Comparison of ENCODE assay signal across 20 mouse cellular contexts in the genomic region with DNA sequence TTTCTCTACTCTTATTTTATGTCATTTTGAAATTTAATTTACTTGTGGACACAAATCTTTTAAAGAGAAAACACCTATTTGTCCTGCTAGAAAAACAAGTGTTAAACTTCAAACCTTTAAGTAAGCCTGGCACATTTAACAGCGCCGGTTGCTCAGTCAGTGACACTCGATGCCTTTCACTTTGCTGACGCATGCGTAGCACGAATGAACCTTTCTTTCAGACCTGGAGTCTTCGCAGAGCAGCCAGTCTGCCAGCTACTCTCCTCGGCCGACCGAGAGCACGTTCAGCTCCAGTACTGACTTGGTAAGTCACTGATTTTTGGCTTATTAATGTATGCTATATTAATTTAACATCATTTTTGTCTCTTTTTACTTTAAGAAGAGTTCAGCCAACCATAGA. TPM values are rescaled to one million over a fixed set of nuclear protein-coding genes. Genes with fewer than 3 reads are reported as not detected.
DNase-seq lines count a peak whose midpoint lies in the region; ATAC-seq lines count a peak whose summit lies in the region.
"Had no signal": no experiment of that assay in that cellular context is flagged by ENCODE, and none has a peak within 500 bp of the region (broad histone marks: within the 10 kb centered on the region; RNA-seq: fewer than 3 reads in every experiment).

No protein-coding gene starts in this region.

- ATAC-seq in kidney, embryonic 15.5 days (replicated peaks; ENCODE audit: low FRiP score), result no peak
- no peak for ATAC-seq in forebrain, embryonic 15.5 days (replicated peaks)
- ATAC-seq: forebrain, embryonic 16.5 days; hindbrain, embryonic 16.5 days had no signal

- H3K4me2 ChIP-seq in kidney, embryonic 15.5 days, result no peak overlapping the region
- no peak overlapping the region for H3K4me2 ChIP-seq in forebrain, embryonic 15.5 days (replicated peaks)
- H3K4me2 ChIP-seq: embryonic facial prominence, embryonic 15.5 days had no signal

- H3K9ac ChIP-seq in kidney, embryonic 15.5 days, result no peak overlapping the region
- H3K9ac ChIP-seq in forebrain, embryonic 15.5 days (replicated peaks), result no peak overlapping the region
- H3K9ac ChIP-seq: embryonic facial prominence, embryonic 15.5 days had no signal

- WGBS in kidney, embryonic 15.5 days, result 45% methylated on average over 11 of the region's 11 CpGs
- WGBS in forebrain, embryonic 15.5 days, result 62% methylated on average over 11 of the region's 11 CpGs

- H3K9me3 ChIP-seq in kidney, embryonic 15.5 days (replicated peaks), result no peaks in the 10 kb centered on the region
- H3K9me3 ChIP-seq in forebrain, embryonic 15.5 days, result no peaks in the 10 kb centered on the region
- H3K9me3 ChIP-seq: embryonic facial prominence, embryonic 15.5 days had no signal

- H3K4me1 ChIP-seq in kidney, embryonic 15.5 days, result no peaks in the 10 kb centered on the region
- H3K4me1 ChIP-seq in forebrain, embryonic 15.5 days, result no peaks in the 10 kb centered on the region
- H3K4me1 ChIP-seq: embryonic facial prominence, embryonic 15.5 days had no signal

- H3K27me3 ChIP-seq in kidney, embryonic 15.5 days, result no peaks in the 10 kb centered on the region
- H3K27me3 ChIP-seq in forebrain, embryonic 15.5 days, result no peaks in the 10 kb centered on the region
- H3K27me3 ChIP-seq: embryonic facial prominence, embryonic 15.5 days had no signal

- peak; percentile 49 for DNase-seq in kidney, adult 11 months
- DNase-seq in embryo, embryonic 10.5 days (ENCODE audit: low spot score), result peak; percentile 9
- peak; percentile 18 for DNase-seq in gastrocnemius, postnatal 10 days
- peak; percentile 58 to 71 for DNase-seq in kidney, postnatal 25 days
- no peak for DNase-seq in yolk sac, embryonic 10.5 days (ENCODE audit: low spot score)
- DNase-seq: cerebellum, adult 9-10 months; heart, adult 18-20 months; liver; thymus, adult 18-20 months had no signal

- no peak overlapping the region for H3K4me3 ChIP-seq in kidney, embryonic 15.5 days (replicated peaks)
- no peak overlapping the region for H3K4me3 ChIP-seq in forebrain, embryonic 15.5 days
- H3K4me3 ChIP-seq: embryonic facial prominence, embryonic 15.5 days had no signal

- no peaks in the 10 kb centered on the region for H3K36me3 ChIP-seq in kidney, embryonic 15.5 days
- H3K36me3 ChIP-seq in forebrain, embryonic 15.5 days, result no peaks in the 10 kb centered on the region
- H3K36me3 ChIP-seq: embryonic facial prominence, embryonic 15.5 days had no signal

- no peak overlapping the region for H3K27ac ChIP-seq in kidney, embryonic 15.5 days
- H3K27ac ChIP-seq in forebrain, embryonic 15.5 days (replicated peaks), result no peak overlapping the region
- H3K27ac ChIP-seq: embryonic facial prominence, embryonic 15.5 days had no signal

RNA-seq across cellular contexts. Expression of gene CN725425, which starts 57.8 kb away (rescaled TPM):
- polyA plus RNA-seq in kidney, embryonic 15.5 days (2015; fragmentation: Nextera tagmentation; extraction: Ambion mirVana), result 0.10 TPM in 1 of 2 replicates, not detected in the other
- under 1 TPM in 1 of 2 experiments, not detected in 1; 0.12 TPM for total RNA-seq in gastrocnemius, postnatal 10 days (2021)
- polyA plus RNA-seq in forebrain, embryonic 15.5 days (2015; fragmentation: Nextera tagmentation; extraction: Ambion mirVana), result not detected in 2 replicates
- total RNA-seq: layer of hippocampus, adult 18-20 months; left cerebral cortex, adult 8-10 months; megakaryocyte, adult 5-6 weeks; neutrophil, adult 5-6 weeks had no signal
- polyA plus RNA-seq: embryonic facial prominence, embryonic 15.5 days; forebrain, embryonic 16.5 days; heart, embryonic 16.5 days; hindbrain, embryonic 16.5 days; lung, embryonic 16.5 days had no signal
